Mouse (Mus musculus): ENCODE measurements around the gene Rgs6. TPM values are rescaled to one million over a fixed set of nuclear protein-coding genes. Genes with fewer than 3 reads are reported as not detected.

The Rgs6 gene
- polyA plus RNA-seq, 1 experiment, result 0.28 TPM

DNA sequence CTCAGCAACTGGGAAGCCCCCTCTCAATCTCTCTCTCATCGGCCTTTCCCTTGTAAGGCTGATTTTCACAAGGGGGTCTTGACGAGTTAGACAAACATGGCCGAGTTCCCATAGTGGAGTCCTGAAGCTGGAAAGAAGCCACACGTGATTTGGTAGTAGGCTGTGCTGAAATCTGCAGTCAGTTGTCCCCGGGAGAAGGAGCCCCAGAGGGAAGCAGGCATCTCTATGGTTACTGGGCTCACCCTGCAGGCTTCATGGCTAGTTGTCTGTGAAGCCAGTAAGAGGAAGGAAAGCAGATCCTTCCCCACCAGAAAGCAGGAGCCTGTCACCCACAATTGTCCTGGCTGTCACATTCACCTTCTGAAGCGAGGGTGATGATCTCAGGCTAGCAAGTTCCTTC is 231.2 kb downstream of the Rgs6 start:
- Histone ChIP-seq H3K4me1 (ENCODE audit: control insufficient read depth, insufficient read depth, low read length) (no peaks in the 10 kb centered on the region), H3K27ac (ENCODE audit: insufficient read depth, low read depth, low read length) (no peak overlapping the region), H3K4me3 (ENCODE audit: insufficient read depth, low read length) (no peak overlapping the region)
- TF ChIP-seq CTCF (IDR thresholded peaks at IDR 0.05; ENCODE audit: low read depth, low read length) (no peak), POLR2A (IDR thresholded peaks at IDR 0.05; ENCODE audit: borderline replicate concordance, low read depth, low read length) (no peak)

- TF ChIP-seq CTCF (IDR thresholded peaks at IDR 0.05; ENCODE audit: low read depth, low read length), result no peak
- TF ChIP-seq POLR2A (IDR thresholded peaks at IDR 0.05; ENCODE audit: borderline replicate concordance, low read depth, low read length), result no peak
- no peak overlapping the region for H3K4me3 ChIP-seq (ENCODE audit: insufficient read depth, low read length)
- H3K4me1 ChIP-seq (ENCODE audit: control insufficient read depth, insufficient read depth, low read length), result no peaks in the 10 kb centered on the region
These were observed 231.9 kb downstream of the Rgs6 start for GRCm38 (mm10) chr12:82819991-82820390.

GRCm38 (mm10) chr12:82822821-82823620 is 234.9 kb downstream of the Rgs6 start:
- no peak for TF ChIP-seq CTCF (IDR thresholded peaks at IDR 0.05; ENCODE audit: low read depth, low read length)
- TF ChIP-seq POLR2A (IDR thresholded peaks at IDR 0.05; ENCODE audit: borderline replicate concordance, low read depth, low read length), result no peak
- H3K4me1 ChIP-seq (ENCODE audit: control insufficient read depth, insufficient read depth, low read length), result no peaks in the 10 kb centered on the region
- H3K27ac ChIP-seq (ENCODE audit: insufficient read depth, low read depth, low read length), result no peak overlapping the region
- no peak overlapping the region for H3K4me3 ChIP-seq (ENCODE audit: insufficient read depth, low read length)

More at GRCm38 (mm10) chr12:82819991-82820390, 231.9 kb downstream of the Rgs6 start:
- no peak overlapping the region for H3K27ac ChIP-seq (ENCODE audit: insufficient read depth, low read depth, low read length)

GRCm38 (mm10) chr12:82830333-82830732 is 242.2 kb downstream of the Rgs6 start:
- no peak for TF ChIP-seq CTCF (IDR thresholded peaks at IDR 0.05; ENCODE audit: low read depth, low read length)
- no peak for TF ChIP-seq POLR2A (IDR thresholded peaks at IDR 0.05; ENCODE audit: borderline replicate concordance, low read depth, low read length)
- Histone ChIP-seq H3K4me3 (ENCODE audit: insufficient read depth, low read length) (no peak overlapping the region), H3K27ac (ENCODE audit: insufficient read depth, low read depth, low read length) (no peak overlapping the region), H3K4me1 (ENCODE audit: control insufficient read depth, insufficient read depth, low read length) (no peaks in the 10 kb centered on the region)

DNA sequence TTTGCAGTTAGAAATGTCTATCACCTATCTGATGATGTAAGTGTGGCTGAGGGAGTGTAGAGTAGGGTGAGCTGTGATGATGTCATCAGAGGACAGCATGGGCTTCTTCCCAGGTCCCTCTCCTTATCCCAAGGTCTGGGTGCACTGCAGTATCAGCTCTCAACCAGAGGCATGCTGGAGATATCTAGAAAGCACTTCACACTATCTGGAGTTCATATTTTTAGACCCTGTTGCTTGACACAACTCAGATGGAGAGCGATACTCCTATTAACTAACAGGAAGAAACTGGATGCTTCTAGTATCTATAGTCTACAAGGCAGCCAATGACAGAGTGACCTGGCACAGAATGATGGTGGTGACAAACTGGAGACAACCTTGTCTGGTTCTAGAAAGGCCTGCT is 250.5 kb downstream of the Rgs6 start:
- no peak overlapping the region for H3K27ac ChIP-seq (ENCODE audit: insufficient read depth, low read depth, low read length)
- no peak overlapping the region for H3K4me3 ChIP-seq (ENCODE audit: insufficient read depth, low read length)
- no peaks in the 10 kb centered on the region for H3K4me1 ChIP-seq (ENCODE audit: control insufficient read depth, insufficient read depth, low read length)
- TF ChIP-seq POLR2A (IDR thresholded peaks at IDR 0.05; ENCODE audit: borderline replicate concordance, low read depth, low read length) (no peak), CTCF (IDR thresholded peaks at IDR 0.05; ENCODE audit: low read depth, low read length) (no peak)

- Histone ChIP-seq H3K4me1 (ENCODE audit: control insufficient read depth, insufficient read depth, low read length) (no peaks in the 10 kb centered on the region), H3K27ac (ENCODE audit: insufficient read depth, low read depth, low read length) (no peak overlapping the region), H3K4me3 (ENCODE audit: insufficient read depth, low read length) (no peak overlapping the region)
- TF ChIP-seq POLR2A (IDR thresholded peaks at IDR 0.05; ENCODE audit: borderline replicate concordance, low read depth, low read length) (no peak), CTCF (IDR thresholded peaks at IDR 0.05; ENCODE audit: low read depth, low read length) (no peak)
These were observed 253.5 kb downstream of the Rgs6 start for GRCm38 (mm10) chr12:82841566-82841965.

DNA sequence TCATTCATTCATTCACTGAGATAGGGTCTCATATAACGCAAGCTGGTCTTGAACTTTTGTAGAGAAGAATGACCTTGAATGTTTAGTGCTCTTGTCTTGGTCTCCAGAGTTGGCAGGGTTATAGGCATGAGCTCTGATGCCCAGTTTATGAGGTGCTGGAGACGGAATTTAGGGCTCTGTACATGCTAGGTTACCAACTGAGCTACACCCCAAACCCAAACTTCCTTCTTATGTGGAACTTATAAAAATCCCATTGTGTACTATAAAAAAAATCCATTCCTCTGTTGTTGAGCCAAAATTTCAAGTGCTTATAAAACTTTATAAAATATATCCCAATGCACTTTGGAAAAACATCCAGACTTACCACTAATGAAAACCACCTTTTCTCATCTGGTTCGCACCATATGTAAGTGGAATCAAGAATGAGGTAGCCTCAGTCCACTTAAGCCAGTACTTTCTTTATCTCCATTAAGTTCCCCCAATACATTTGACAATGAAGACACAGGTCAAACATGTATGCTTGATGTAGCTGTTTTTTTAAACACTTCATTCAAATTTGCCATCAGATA is 260.3 kb downstream of the Rgs6 start:
- no peak overlapping the region for H3K4me3 ChIP-seq (ENCODE audit: insufficient read depth, low read length)
- TF ChIP-seq CTCF (IDR thresholded peaks at IDR 0.05; ENCODE audit: low read depth, low read length), result no peak
- no peak for TF ChIP-seq POLR2A (IDR thresholded peaks at IDR 0.05; ENCODE audit: borderline replicate concordance, low read depth, low read length)
- no peaks in the 10 kb centered on the region for H3K4me1 ChIP-seq (ENCODE audit: control insufficient read depth, insufficient read depth, low read length)
- H3K27ac ChIP-seq (ENCODE audit: insufficient read depth, low read depth, low read length), result no peak overlapping the region

DNA sequence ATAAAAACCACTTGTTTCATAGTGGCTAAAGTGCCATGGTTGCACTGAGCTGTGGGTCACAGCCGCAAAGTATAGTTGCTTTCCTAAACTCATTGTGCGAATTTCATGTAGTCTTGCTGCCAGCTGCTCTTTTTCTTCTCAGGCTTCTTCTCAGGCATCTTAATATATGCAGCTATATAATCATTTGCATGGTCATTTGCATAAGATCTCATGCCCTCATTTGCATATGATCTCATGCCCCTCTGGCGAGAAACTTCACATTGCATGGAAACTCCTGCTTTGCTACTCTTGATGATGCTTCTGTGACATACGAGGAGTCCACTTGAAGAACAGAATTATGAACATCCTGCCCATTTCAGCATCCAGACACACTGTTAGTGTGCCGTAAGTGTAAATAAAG is 266.8 kb downstream of the Rgs6 start:
- no peak overlapping the region for H3K27ac ChIP-seq (ENCODE audit: insufficient read depth, low read depth, low read length)
- H3K4me1 ChIP-seq (ENCODE audit: control insufficient read depth, insufficient read depth, low read length), result no peaks in the 10 kb centered on the region
- H3K4me3 ChIP-seq (ENCODE audit: insufficient read depth, low read length), result no peak overlapping the region
- no peak for TF ChIP-seq CTCF (IDR thresholded peaks at IDR 0.05; ENCODE audit: low read depth, low read length)

GRCm38 (mm10) chr12:82855333-82856107 is 267.4 kb downstream of the Rgs6 start:
- TF ChIP-seq CTCF (IDR thresholded peaks at IDR 0.05; ENCODE audit: low read depth, low read length), result no peak
- TF ChIP-seq POLR2A (IDR thresholded peaks at IDR 0.05; ENCODE audit: borderline replicate concordance, low read depth, low read length), result no peak
- Histone ChIP-seq H3K4me1 (ENCODE audit: control insufficient read depth, insufficient read depth, low read length) (no peaks in the 10 kb centered on the region), H3K4me3 (ENCODE audit: insufficient read depth, low read length) (no peak overlapping the region), H3K27ac (ENCODE audit: insufficient read depth, low read depth, low read length) (no peak overlapping the region)

DNA sequence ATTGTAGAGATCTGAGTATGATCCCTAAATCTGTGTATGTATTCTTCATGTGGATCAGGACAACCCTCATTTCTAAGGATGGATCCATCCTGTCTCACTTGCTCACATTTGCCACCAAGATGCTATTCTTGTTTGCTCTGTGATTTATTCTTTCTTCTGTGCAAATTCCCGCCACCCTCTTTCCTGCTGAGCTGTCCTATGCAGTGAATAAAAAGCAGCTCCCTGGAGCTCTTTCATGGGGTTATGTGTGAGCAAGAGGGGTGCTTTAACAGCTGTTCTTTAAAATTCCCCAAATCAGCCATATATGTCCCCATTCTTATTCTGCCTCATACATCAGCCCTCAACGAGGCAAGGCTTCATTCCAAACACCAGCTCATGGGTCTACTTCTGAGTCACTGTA is 277.6 kb downstream of the Rgs6 start:
- H3K27ac ChIP-seq (ENCODE audit: insufficient read depth, low read depth, low read length), result no peak overlapping the region
- no peaks in the 10 kb centered on the region for H3K4me1 ChIP-seq (ENCODE audit: control insufficient read depth, insufficient read depth, low read length)
- TF ChIP-seq POLR2A (IDR thresholded peaks at IDR 0.05; ENCODE audit: borderline replicate concordance, low read depth, low read length) (no peak), CTCF (IDR thresholded peaks at IDR 0.05; ENCODE audit: low read depth, low read length) (no peak)
- H3K4me3 ChIP-seq (ENCODE audit: insufficient read depth, low read length), result no peak overlapping the region

Data from bone marrow macrophage, adult 2 months (primary cell).